Mouse (Mus musculus) intestine, postnatal 0 days (tissue): ENCODE measurements at regions not wholly inside any gene's neighbourhood (a gene's known extent, or its start where the extent isn't known, plus 50 kb on each side); places are given as distances from the start of the nearest gene placed in this dataset.

ENCODE experiments used
- ATAC-seq: fragments of 200-750 bp; cut with Nextera tagmentation; 2 replicates; pipeline ENCODE4 v1.8.0; 2017; ENCODE audit warnings: mild to moderate bottlenecking, moderate TSS enrichment, moderate library complexity
- H3K27ac ChIP-seq: fragments of 300-500 bp; sonication (generic); 2 replicates; pipeline ENCODE4 v1.5.1; 2014; ENCODE audit warnings: mild to moderate bottlenecking, low read depth, low read length, moderate library complexity
- H3K27me3 ChIP-seq: fragments of 300-500 bp; sonication (generic); replicated peaks from 2 replicates; pipeline ENCODE4 v1.6.1; 2014; ENCODE audit warnings: low read length, mixed read lengths; ENCODE audit not compliant: control insufficient read depth, insufficient read depth
- H3K36me3 ChIP-seq: fragments of 300-500 bp; sonication (generic); 2 replicates; pipeline ENCODE4 v1.6.1; 2014; ENCODE audit warnings: mild to moderate bottlenecking, moderate library complexity; ENCODE audit not compliant: control insufficient read depth, insufficient read depth
- H3K4me1 ChIP-seq: fragments of 300-500 bp; sonication (generic); replicated peaks from 2 replicates; pipeline ENCODE4 v1.6.1; 2014; ENCODE audit warnings: antibody characterized with exemption, low read length, mixed read lengths; ENCODE audit not compliant: control insufficient read depth, insufficient read depth
- H3K4me2 ChIP-seq: fragments of 300-500 bp; sonication (generic); replicated peaks from 2 replicates; pipeline ENCODE4 v1.6.1; 2014; ENCODE audit warnings: low read depth, mild to moderate bottlenecking, moderate library complexity
- H3K4me3 ChIP-seq: fragments of 300-500 bp; sonication (generic); 2 replicates; pipeline ENCODE4 v1.5.1; 2014; ENCODE audit warnings: low read depth, low read length
- H3K9ac ChIP-seq: fragments of 300-500 bp; sonication (generic); 2 replicates; pipeline ENCODE4 v1.6.1; 2014; ENCODE audit warnings: mild to moderate bottlenecking, low read depth, low read length
- H3K9me3 ChIP-seq: fragments of 300-500 bp; sonication (generic); 2 replicates; pipeline ENCODE4 v1.6.1; 2016; ENCODE audit warnings: mixed run types; ENCODE audit not compliant: control insufficient read depth
- CTCF ChIP-seq: sonication (generic); IDR thresholded peaks from 2 replicates; pipeline ENCODE4 v1.5.1; 2016; ENCODE audit warnings: low read depth, mild to moderate bottlenecking, control low read depth, antibody characterized with exemption, moderate library complexity
- WGBS: fragments of 180-500 bp; shearing (Covaris S2); extraction: QIAGEN DNeasy Blood & Tissue Kit; methylation state at CpG from one replicate; pipeline ENCODE4 v1.1.7; 2014; 5-methylcytosine and 5-hydroxymethylcytosine counted together

GRCm38 (mm10) chr6:51108336-51108956, 324.0 kb upstream of the Nfe2l3 start:
- Histone ChIP-seq H3K27ac (no peak overlapping the region), H3K4me1 (no peaks in the 10 kb centered on the region), H3K36me3 (no peaks in the 10 kb centered on the region), H3K9ac (no peak overlapping the region), H3K27me3 (no peaks in the 10 kb centered on the region), H3K9me3 (no peaks in the 10 kb centered on the region), H3K4me2 (no peak overlapping the region), H3K4me3 (no peak overlapping the region)
- no peak for TF ChIP-seq CTCF
- WGBS: 54% methylated on average over 8 of the region's 8 CpGs
- no peak for ATAC-seq

GRCm38 (mm10) chr6:51110596-51110995, 321.9 kb upstream of the Nfe2l3 start:
- no peak overlapping the region for H3K9ac ChIP-seq
- 95% methylated on average over 3 of the region's 3 CpGs for WGBS
- ATAC-seq: no peak
- H3K27me3 ChIP-seq: no peaks in the 10 kb centered on the region
- no peaks in the 10 kb centered on the region for H3K36me3 ChIP-seq
- H3K4me2 ChIP-seq: no peak overlapping the region
- no peak overlapping the region for H3K4me3 ChIP-seq
- no peak overlapping the region for H3K27ac ChIP-seq
- H3K9me3 ChIP-seq: no peaks in the 10 kb centered on the region
- H3K4me1 ChIP-seq: no peaks in the 10 kb centered on the region
- TF ChIP-seq CTCF: no peak

GRCm38 (mm10) chr6:51114604-51115333, 317.7 kb upstream of the Nfe2l3 start:
- no peak for ATAC-seq
- Histone ChIP-seq H3K4me1 (no peaks in the 10 kb centered on the region), H3K27me3 (no peaks in the 10 kb centered on the region), H3K4me3 (no peak overlapping the region), H3K9ac (no peak overlapping the region), H3K9me3 (no peaks in the 10 kb centered on the region), H3K4me2 (no peak overlapping the region), H3K27ac (no peak overlapping the region), H3K36me3 (no peaks in the 10 kb centered on the region)
- TF ChIP-seq CTCF: no peak
- 66% methylated on average over 10 of the region's 10 CpGs for WGBS

GRCm38 (mm10) chr6:51118833-51119535, 313.5 kb upstream of the Nfe2l3 start:
- no peak overlapping the region for H3K4me2 ChIP-seq
- 73% methylated on average over 9 of the region's 9 CpGs for WGBS
- H3K27me3 ChIP-seq: no peaks in the 10 kb centered on the region
- no peak overlapping the region for H3K4me3 ChIP-seq
- no peaks in the 10 kb centered on the region for H3K4me1 ChIP-seq
- H3K36me3 ChIP-seq: no peaks in the 10 kb centered on the region
- no peaks in the 10 kb centered on the region for H3K9me3 ChIP-seq
- no peak overlapping the region for H3K9ac ChIP-seq
- no peak for TF ChIP-seq CTCF
- no peak overlapping the region for H3K27ac ChIP-seq
- ATAC-seq: no peak

- no peak for TF ChIP-seq CTCF
Observed at GRCm38 (mm10) chr6:51119691-51120302, 312.7 kb upstream of the Nfe2l3 start.

GRCm38 (mm10) chr6:51122941-51123340, 309.5 kb upstream of the Nfe2l3 start:
- no peaks in the 10 kb centered on the region for H3K27me3 ChIP-seq
- TF ChIP-seq CTCF: no peak
- H3K4me2 ChIP-seq: no peak overlapping the region
- no peaks in the 10 kb centered on the region for H3K36me3 ChIP-seq
- no peak overlapping the region for H3K4me3 ChIP-seq
- no peak for ATAC-seq
- no peak overlapping the region for H3K27ac ChIP-seq
- no peak overlapping the region for H3K9ac ChIP-seq
- no peaks in the 10 kb centered on the region for H3K4me1 ChIP-seq
- 43% methylated on average over 5 of the region's 5 CpGs for WGBS
- no peaks in the 10 kb centered on the region for H3K9me3 ChIP-seq

More at GRCm38 (mm10) chr6:51119691-51120302, 312.7 kb upstream of the Nfe2l3 start:
- no peaks in the 10 kb centered on the region for H3K4me1 ChIP-seq
- no peaks in the 10 kb centered on the region for H3K9me3 ChIP-seq
- no peak overlapping the region for H3K27ac ChIP-seq
- no peak for ATAC-seq
- WGBS: 54% methylated on average over 12 of the region's 12 CpGs
- H3K36me3 ChIP-seq: no peaks in the 10 kb centered on the region
- H3K27me3 ChIP-seq: no peaks in the 10 kb centered on the region
- H3K4me2 ChIP-seq: no peak overlapping the region
- no peak overlapping the region for H3K9ac ChIP-seq
- no peak overlapping the region for H3K4me3 ChIP-seq
